Mouse (Mus musculus) c-Kit-positive CD71-positive TER-119-negative erythroid progenitor cells, embryonic 14.5 days (primary cell): ENCODE measurements around the gene Igsf9b.

Experiments
- DNase-seq: peaks from one replicate; pipeline ENCODE4 v3.0.0-alpha.2; 2013; ENCODE audit warnings: low read depth

The Igsf9b gene

GRCm38 (mm10) chr9:27298411-27299285, at the start of gene Igsf9b:
TSS of gene Igsf9b (plus strand) at chr9:27299204.
- DNase-seq = peak; percentile 40

- no peak for DNase-seq
Measured at GRCm38 (mm10) chr9:27252034-27252714, 46.8 kb upstream of the Igsf9b start.

GRCm38 (mm10) chr9:27256454-27256853, 42.5 kb upstream of the Igsf9b start:
- DNase-seq = no peak

DNA sequence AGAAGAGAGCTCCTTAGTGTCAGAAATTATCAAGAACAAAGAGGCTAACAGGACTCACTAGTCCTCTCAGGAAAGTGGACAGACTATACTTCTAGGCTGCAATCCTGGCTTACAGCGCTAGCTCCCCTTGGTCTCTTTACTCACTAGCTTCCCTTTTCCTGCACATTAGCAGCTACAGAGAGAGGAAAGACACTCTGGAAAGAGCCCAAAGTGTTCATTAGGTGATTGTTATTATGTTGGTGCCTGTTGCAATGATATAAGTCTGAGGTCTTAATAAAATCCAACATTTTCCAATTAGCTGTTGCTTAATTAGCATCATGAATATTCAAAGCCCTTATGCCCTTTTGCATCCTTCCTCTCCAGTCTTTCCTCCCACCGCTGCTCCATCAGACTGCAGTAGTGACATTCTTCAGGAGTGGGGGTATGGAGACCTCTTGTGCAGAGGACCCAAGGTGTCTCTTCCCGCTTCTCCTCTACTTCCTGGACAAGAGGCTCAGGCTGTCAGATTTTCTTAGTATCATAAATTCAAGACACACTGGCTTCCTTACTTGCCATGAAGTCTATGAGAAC, 38.5 kb upstream of the Igsf9b start:
- no peak for DNase-seq

GRCm38 (mm10) chr9:27261905-27262304, 37.1 kb upstream of the Igsf9b start:
- no peak for DNase-seq

GRCm38 (mm10) chr9:27265009-27265408, 34.0 kb upstream of the Igsf9b start:
- DNase-seq = no peak

DNA sequence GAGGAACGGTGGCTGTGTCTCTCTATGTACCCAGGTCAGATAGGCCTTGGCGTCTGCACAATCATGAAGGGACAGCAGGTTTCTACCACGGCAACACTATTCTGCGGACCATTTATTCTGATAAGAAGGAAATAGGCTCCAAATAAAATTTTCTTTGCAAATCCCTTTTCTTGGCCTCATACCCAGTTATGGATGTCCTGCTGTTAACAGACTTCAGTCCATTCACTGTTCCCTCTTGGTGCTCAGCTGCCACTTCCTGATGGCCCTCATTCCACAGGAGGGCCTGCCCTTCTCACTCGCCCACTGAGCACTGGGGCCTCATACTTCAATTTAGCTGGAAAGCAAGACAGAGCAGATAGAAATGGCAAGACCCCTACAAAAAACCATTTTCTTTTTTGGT, 31.1 kb upstream of the Igsf9b start:
- DNase-seq = no peak

GRCm38 (mm10) chr9:27268493-27268892, 30.5 kb upstream of the Igsf9b start:
- no peak for DNase-seq

- DNase-seq = no peak
Measured at GRCm38 (mm10) chr9:27269322-27269721, 29.7 kb upstream of the Igsf9b start.

DNA sequence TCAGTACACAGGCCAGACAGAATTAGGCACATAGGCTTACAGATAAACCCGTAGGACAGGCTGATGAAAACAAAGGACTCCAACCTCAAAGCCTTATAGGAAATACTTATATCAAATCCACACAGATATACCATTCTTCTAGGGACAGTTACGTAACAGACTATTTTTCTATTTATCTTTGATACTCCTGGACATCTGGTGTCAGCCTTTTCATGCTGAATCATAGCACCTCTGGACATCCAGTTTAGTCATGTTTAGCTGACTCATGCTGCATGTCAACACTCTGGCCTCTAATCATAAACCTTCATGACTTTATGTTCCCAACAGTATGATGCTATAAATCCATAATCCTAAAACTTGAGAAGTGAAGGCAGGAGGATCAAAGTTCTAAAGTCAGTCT, 29.1 kb upstream of the Igsf9b start:
- no peak for DNase-seq

- no peak for DNase-seq
Measured at GRCm38 (mm10) chr9:27271899-27272298, 27.1 kb upstream of the Igsf9b start.

GRCm38 (mm10) chr9:27272858-27273257, 26.1 kb upstream of the Igsf9b start:
- DNase-seq = no peak

DNA sequence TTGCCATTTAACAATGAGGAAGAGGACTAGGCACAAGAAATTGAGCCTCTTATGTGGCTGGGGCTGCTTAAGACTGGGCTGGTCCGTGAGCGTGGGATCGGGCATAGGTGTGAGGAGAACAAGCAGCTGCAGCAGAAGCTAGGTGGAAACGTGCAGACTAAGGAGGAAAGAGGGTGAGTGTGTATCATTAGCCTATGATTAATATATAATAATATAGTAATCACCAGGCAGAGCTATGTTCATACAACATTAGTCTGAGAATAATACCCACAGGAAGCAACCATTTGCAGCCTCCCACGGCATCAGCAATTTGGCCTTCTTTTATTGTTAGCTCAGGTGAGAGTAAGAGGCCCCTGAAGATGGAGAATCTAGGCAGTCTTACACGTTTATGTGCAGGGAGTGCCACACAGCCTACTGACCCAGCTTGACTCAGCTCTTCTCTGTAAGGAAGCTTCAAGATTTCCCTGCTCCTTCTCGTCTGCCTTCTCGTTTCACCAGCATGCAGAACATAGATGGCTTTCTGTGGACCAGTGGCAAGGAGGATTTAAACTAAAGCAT, 22.6 kb upstream of the Igsf9b start:
- DNase-seq = no peak

GRCm38 (mm10) chr9:27277401-27278087, 21.5 kb upstream of the Igsf9b start:
- no peak for DNase-seq

GRCm38 (mm10) chr9:27279041-27279440, 20.0 kb upstream of the Igsf9b start:
- no peak for DNase-seq

- no peak for DNase-seq
Measured at GRCm38 (mm10) chr9:27280976-27281375, 18.0 kb upstream of the Igsf9b start.

DNA sequence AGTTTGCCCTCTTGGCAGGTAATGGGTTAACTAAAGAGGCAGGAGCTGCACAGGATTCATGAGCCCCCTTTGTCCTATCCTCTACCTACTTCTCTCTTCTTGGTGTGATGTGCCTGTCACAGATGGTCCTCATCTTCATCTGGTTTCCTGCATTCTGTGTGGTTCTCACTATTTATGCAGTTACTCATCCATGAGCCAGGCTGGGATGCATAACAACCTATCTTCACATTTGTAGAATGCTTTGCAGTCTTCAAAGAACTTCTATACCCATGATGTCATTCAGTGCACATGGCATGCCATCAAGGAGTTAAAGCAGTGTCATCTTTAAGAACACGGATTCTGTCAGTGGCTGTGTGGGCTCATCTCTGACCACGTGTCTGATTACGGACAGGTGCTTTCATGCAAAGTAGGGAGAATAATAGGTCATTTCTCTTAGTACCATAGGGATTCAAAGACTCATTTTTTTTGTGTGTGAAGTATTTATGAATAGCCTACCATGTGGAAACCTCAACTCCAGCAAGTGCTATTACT, 13.2 kb upstream of the Igsf9b start:
- no peak for DNase-seq

DNA sequence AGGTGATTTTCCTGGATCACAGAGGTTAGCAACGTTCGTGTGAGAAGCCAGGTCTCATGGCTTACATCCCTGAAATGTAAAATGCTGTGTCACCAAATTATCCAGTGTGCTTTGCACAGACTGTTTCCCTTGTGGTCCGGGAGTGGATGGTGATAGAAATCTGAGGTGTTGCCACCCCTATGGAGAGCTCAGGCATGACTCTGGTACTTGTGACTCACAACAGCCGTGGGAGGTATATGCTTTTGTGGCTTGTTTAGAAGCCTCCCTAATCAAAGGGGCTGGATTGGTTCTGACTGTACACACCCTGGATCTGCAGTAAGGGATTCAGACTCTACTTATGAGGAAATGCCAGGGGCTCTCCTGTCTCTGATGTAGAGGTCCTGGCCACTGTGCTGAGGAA, 12.7 kb upstream of the Igsf9b start:
- no peak for DNase-seq

DNA sequence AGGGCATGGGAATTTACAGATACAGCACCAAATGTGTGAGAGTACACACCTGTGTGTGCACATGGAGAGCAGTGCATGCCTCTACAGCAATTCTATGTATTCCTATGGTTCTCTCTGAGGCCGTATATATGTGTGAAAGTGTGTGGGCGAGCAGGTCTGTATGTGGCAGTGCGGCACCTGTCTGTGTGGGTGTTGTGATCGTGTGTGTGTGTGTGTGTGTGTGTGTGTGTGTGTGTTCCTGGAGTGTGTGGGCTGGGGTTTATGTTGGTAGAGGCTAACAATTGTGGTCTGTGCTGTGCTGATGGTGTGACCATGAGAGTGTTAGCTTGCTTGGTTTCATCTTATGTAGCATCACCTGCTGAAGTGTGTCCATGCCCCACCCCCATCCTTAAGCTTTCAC, 12.1 kb upstream of the Igsf9b start:
- DNase-seq = no peak

GRCm38 (mm10) chr9:27287419-27287818, 11.6 kb upstream of the Igsf9b start:
- DNase-seq = peak; percentile 2

DNA sequence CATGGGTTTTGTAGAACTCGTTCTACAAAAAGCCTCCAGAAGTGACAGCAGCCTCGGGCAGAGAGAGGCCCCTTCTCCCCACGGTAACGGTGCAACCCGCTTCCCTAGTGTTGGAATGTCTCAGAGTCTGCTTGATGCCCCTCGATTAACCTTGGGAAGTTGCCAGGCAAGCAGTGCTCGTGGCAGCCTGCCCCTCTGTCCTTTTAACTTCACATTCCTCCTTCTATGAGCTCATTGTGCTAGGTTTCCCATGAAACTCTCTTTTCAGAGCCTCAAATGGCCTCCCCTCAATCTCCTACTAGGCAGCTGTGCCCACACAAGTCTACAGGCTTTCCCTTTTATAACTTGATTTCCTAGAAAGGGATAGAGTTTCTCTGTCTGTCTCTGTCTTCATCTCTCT, 10.6 kb upstream of the Igsf9b start:
- no peak for DNase-seq
